Mouse (Mus musculus): ENCODE data around the gene Cisd1. TPM values are rescaled to one million over a fixed set of nuclear protein-coding genes. Genes with fewer than 3 reads are reported as not detected.
"Not testable (repeated sequence)": the region's sequence is repeated elsewhere in the genome, so short reads cannot be mapped to it uniquely, and the experiment has no call there.

The Cisd1 gene
- polyA plus RNA-seq (2014; fragmentation: Nextera tagmentation; extraction: Ambion mirVana), result 217 and 220 TPM in 2 replicates

DNA sequence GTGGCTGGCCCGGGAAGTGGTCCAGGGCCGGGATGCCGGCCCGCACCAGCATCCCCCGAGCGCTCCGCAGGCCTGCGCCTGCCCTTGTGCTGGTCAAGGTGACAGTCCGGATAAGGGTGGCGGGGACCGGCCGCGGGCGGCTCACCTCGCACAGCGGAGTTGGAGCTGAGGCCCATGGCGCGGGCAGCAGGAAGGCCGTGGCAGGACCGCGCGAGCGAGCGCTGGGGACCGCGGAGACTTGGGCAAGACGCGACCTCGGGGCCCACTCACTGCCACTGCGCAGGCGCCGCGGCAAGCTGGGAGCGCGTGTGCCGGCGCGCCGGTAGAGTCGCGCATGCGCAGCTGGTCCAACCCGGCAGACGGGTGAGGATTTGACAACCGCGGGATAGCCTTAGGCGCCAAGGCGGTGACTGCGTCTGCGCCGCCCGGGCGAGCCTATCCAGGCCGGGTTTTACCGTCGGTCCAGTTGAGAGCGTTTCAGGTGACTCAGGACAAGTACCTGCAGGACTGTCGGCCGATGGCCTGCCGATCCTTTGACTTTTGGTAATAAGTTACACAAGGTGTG is at the start of gene Cisd1:
Cisd1 (minus strand) TSS at position 376 of the 565 bp plus-strand sequence.
- Histone ChIP-seq H3K36me3 (ENCODE audit: control insufficient read depth, insufficient read depth, low read length) (no peaks in the 10 kb centered on the region), H3K27me3 (ENCODE audit: control insufficient read depth, insufficient read depth, low read length) (no peaks in the 10 kb centered on the region), H3K4me2 (ENCODE audit: low read length) (peak within 1 kb of the TSS; percentile 77), H3K9ac (ENCODE audit: low read length) (peak within 1 kb of the TSS; percentile 91), H3K27ac (replicated peaks in 1 of 2; ENCODE audit: control insufficient read depth in 1 of 2, insufficient read depth in 1 of 2, low read depth in 2 of 2, low read length in 2 of 2) (peak within 1 kb of the TSS; percentile 41 to 72; a peak in 3 of 4 replicates), H3K4me1 (ENCODE audit: control insufficient read depth in 2 of 2, insufficient read depth in 2 of 2, low read length in 2 of 2) (peaks cover 2 to 26% of the 10 kb centered on the region in 2 experiments; a peak in 3 of 4 replicates), H3K9me3 (ENCODE audit: control insufficient read depth, low read length) (no peaks in the 10 kb centered on the region), H3K4me3 (ENCODE audit: control insufficient read depth in 1 of 2, insufficient read depth in 1 of 2, low read depth in 1 of 2, low read length in 2 of 2) (peak within 1 kb of the TSS; percentile 59 to 87)
- WGBS, result under 1% methylated on average over 60 of the region's 60 CpGs
- peak; percentile 82 for ATAC-seq (ENCODE audit: insufficient number of reproducible peaks, insufficient read depth, low FRiP score, low read depth)

DNA sequence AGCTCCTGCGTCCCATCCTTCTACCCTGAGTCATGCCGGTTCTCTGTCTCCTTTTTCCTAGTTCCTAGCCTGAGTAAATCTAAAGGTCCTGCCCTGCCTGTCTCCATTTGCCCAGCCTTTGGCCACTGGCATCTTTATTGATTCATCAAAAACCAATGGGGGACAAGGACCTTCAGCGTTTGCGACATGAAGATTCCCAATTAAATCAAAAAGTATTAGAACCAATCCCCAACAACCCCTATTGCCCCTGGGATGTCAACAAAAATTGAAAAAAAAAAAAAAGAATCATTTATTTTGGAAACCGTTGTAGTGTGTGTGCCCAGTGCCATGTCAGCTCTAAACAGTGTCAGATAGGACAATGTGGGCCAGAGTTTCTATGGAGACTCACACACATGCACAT is 44.6 kb upstream of the Cisd1 start:
- Histone ChIP-seq H3K4me1 (ENCODE audit: control insufficient read depth in 2 of 2, insufficient read depth in 2 of 2, low read length in 2 of 2) (no peaks in the 10 kb centered on the region), H3K27ac (replicated peaks in 1 of 2; ENCODE audit: control insufficient read depth in 1 of 2, insufficient read depth in 1 of 2, low read depth in 2 of 2, low read length in 2 of 2) (no peak overlapping the region), H3K27me3 (ENCODE audit: control insufficient read depth, insufficient read depth, low read length) (no peaks in the 10 kb centered on the region), H3K4me3 (ENCODE audit: control insufficient read depth in 1 of 2, insufficient read depth in 1 of 2, low read depth in 1 of 2, low read length in 2 of 2) (no peak overlapping the region), H3K4me2 (ENCODE audit: low read length) (no peak overlapping the region), H3K9me3 (ENCODE audit: control insufficient read depth, low read length) (0 out of 2 replicates have a peak, but pooled peaks cover 9% of the 10 kb centered on the region), H3K9ac (ENCODE audit: low read length) (no peak overlapping the region), H3K36me3 (ENCODE audit: control insufficient read depth, insufficient read depth, low read length) (no peaks in the 10 kb centered on the region)
- no peak for ATAC-seq (ENCODE audit: insufficient number of reproducible peaks, insufficient read depth, low FRiP score, low read depth)
- WGBS, result 81% methylated on average over 5 of the region's 5 CpGs

DNA sequence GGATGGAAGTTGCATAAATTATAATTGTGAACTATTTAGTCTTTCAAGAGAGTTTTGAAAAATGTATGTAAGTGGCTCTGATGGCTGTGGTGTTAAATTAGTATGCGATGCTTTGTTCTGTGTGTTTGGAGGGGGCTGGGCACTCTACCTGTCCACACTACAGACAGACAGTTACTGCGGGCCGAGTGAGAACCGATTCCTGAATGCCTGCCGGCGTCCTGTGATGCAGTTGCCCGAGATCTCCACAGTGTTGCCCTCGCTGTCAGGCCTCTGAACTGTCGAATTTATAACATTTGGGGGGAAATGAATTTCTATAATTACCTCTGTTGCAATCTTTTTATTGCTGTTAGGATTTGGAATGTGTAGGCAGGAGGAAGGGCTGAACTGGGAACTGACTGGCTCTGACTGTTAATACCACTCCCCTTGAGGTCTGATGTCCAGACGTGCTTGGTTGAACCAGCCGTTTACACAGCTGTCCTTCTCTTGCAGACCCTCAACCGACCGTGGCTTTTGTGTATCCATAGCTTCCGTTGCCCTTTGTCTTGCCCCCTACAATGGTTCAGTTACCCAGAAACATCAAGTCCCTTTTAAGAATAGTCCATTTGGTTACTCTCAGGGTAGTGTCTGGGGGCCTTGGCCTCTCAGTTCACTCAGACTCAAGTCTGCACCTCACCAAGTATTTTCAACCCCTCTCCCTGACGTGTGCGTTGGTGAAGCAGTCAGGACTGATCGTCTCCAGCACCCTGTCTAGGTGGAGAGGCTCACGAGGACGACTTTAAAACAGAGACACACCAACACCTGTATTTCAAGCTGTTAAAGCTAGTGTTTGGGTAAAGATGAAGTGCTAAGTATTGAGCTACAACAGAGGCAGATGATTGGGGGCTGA is 39.6 kb upstream of the Cisd1 start:
- no peak for ATAC-seq (ENCODE audit: insufficient number of reproducible peaks, insufficient read depth, low FRiP score, low read depth)

DNA sequence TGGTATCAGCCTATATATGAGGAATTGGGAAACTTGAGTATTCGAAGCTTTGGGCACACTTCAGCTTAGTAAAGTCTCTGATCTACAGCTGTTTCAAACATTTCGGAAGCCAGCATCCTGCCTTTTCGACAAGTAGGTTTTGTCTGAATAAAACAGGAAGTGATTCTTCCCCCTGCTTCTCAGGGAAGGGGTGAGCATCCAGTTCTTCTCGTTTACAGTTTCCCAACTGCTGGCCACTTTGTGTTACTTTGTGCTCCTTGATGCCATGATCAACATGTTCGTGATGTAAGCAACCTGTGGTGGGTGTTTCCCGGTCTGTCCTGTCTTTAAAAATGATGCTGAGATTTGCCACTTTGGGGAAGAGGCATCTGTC is 38.8 kb upstream of the Cisd1 start:
- H3K36me3 ChIP-seq (ENCODE audit: control insufficient read depth, insufficient read depth, low read length), result peaks cover 22% of the 10 kb centered on the region
- H3K9me3 ChIP-seq (ENCODE audit: control insufficient read depth, low read length); H3K4me1 ChIP-seq (ENCODE audit: control insufficient read depth in 2 of 2, insufficient read depth in 2 of 2, low read length in 2 of 2); H3K4me3 ChIP-seq (ENCODE audit: control insufficient read depth in 1 of 2, insufficient read depth in 1 of 2, low read depth in 1 of 2, low read length in 2 of 2); H3K4me2 ChIP-seq (ENCODE audit: low read length); H3K27me3 ChIP-seq (ENCODE audit: control insufficient read depth, insufficient read depth, low read length); H3K27ac ChIP-seq (replicated peaks in 1 of 2; ENCODE audit: control insufficient read depth in 1 of 2, insufficient read depth in 1 of 2, low read depth in 2 of 2, low read length in 2 of 2); ATAC-seq (ENCODE audit: insufficient number of reproducible peaks, insufficient read depth, low FRiP score, low read depth); H3K9ac ChIP-seq (ENCODE audit: low read length): not testable (repeated sequence)
- WGBS, result 74% methylated on average over 6 of the region's 6 CpGs

More for the DNA sequence above, 39.6 kb upstream of the Cisd1 start:
- no peak overlapping the region for H3K4me2 ChIP-seq (ENCODE audit: low read length)
- no peaks in the 10 kb centered on the region for H3K4me1 ChIP-seq (ENCODE audit: control insufficient read depth in 2 of 2, insufficient read depth in 2 of 2, low read length in 2 of 2)
- no peak overlapping the region for H3K9ac ChIP-seq (ENCODE audit: low read length)
- peaks cover 17% of the 10 kb centered on the region for H3K36me3 ChIP-seq (ENCODE audit: control insufficient read depth, insufficient read depth, low read length)
- no peaks in the 10 kb centered on the region for H3K9me3 ChIP-seq (ENCODE audit: control insufficient read depth, low read length)
- H3K4me3 ChIP-seq (ENCODE audit: control insufficient read depth in 1 of 2, insufficient read depth in 1 of 2, low read depth in 1 of 2, low read length in 2 of 2), result no peak overlapping the region
- no peak overlapping the region for H3K27ac ChIP-seq (replicated peaks in 1 of 2; ENCODE audit: control insufficient read depth in 1 of 2, insufficient read depth in 1 of 2, low read depth in 2 of 2, low read length in 2 of 2)
- no peaks in the 10 kb centered on the region for H3K27me3 ChIP-seq (ENCODE audit: control insufficient read depth, insufficient read depth, low read length)
- WGBS, result 84% methylated on average over 19 of the region's 19 CpGs

DNA sequence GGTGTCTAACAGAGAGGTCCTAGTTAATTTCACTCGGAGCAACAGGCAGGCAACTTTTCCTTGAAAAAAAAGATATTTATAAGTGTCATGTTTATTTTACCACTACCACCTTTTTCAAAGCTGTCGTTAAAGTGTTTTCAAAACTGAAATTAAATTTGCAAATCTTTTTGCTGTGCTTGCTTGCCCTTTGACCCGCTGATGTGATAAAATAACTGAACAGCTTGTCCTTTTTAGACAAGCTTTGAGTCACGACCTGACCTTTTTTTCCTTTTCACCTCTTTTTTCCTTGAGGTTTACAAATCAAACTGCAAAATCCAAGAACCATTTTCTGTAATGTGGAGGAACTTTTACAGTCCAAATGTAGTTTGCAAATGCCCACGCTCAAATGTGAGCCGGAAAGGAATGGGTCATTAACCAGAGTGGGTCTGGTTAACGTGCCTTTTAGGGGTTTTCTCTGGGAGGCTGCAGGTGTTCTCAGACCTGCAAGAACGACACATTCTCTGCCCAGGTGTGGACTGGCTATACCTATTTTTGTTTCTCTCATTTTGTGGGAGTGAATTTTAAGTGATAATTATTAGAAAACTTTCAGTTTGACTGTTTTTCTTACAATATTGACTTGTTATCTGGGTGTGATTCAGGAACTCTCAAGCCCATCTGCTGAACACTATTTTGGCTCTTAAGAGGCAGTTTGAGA is 38.3 kb upstream of the Cisd1 start:
- WGBS, result 86% methylated on average over 8 of the region's 8 CpGs
- Histone ChIP-seq H3K36me3 (ENCODE audit: control insufficient read depth, insufficient read depth, low read length) (peaks cover 27% of the 10 kb centered on the region), H3K4me1 (ENCODE audit: control insufficient read depth in 2 of 2, insufficient read depth in 2 of 2, low read length in 2 of 2) (no peaks in the 10 kb centered on the region), H3K9ac (ENCODE audit: low read length) (no peak overlapping the region), H3K27ac (replicated peaks in 1 of 2; ENCODE audit: control insufficient read depth in 1 of 2, insufficient read depth in 1 of 2, low read depth in 2 of 2, low read length in 2 of 2) (no peak overlapping the region), H3K27me3 (ENCODE audit: control insufficient read depth, insufficient read depth, low read length) (no peaks in the 10 kb centered on the region), H3K4me2 (ENCODE audit: low read length) (no peak overlapping the region), H3K9me3 (ENCODE audit: control insufficient read depth, low read length) (no peaks in the 10 kb centered on the region), H3K4me3 (ENCODE audit: control insufficient read depth in 1 of 2, insufficient read depth in 1 of 2, low read depth in 1 of 2, low read length in 2 of 2) (no peak overlapping the region)
- ATAC-seq (ENCODE audit: insufficient number of reproducible peaks, insufficient read depth, low FRiP score, low read depth), result no peak

DNA sequence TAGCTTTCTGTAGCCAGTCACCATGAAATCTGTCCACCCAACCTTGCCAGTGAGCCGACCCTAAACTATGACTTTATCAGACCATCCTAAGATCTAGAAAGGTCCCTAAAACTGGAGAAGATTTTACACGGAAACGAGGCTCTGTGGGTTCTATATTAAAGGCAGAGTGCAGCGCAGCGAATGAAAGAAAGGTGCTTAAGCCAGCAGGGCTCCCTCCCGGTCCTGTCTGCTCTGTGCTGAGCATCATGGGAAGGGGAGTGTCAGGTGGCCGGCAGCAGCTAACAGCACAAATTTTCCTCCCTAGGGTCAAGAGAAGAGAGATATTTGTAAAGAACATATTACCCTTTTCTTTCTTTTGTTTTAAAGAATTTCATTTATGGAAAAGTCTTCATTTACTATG is 37.4 kb upstream of the Cisd1 start:
- Histone ChIP-seq H3K4me3 (ENCODE audit: control insufficient read depth in 1 of 2, insufficient read depth in 1 of 2, low read depth in 1 of 2, low read length in 2 of 2) (no peak overlapping the region), H3K9me3 (ENCODE audit: control insufficient read depth, low read length) (no peaks in the 10 kb centered on the region), H3K36me3 (ENCODE audit: control insufficient read depth, insufficient read depth, low read length) (peaks cover 33% of the 10 kb centered on the region), H3K27ac (replicated peaks in 1 of 2; ENCODE audit: control insufficient read depth in 1 of 2, insufficient read depth in 1 of 2, low read depth in 2 of 2, low read length in 2 of 2) (no peak overlapping the region), H3K4me2 (ENCODE audit: low read length) (no peak overlapping the region), H3K4me1 (ENCODE audit: control insufficient read depth in 2 of 2, insufficient read depth in 2 of 2, low read length in 2 of 2) (no peaks in the 10 kb centered on the region), H3K9ac (ENCODE audit: low read length) (no peak overlapping the region), H3K27me3 (ENCODE audit: control insufficient read depth, insufficient read depth, low read length) (no peaks in the 10 kb centered on the region)
- no peak for ATAC-seq (ENCODE audit: insufficient number of reproducible peaks, insufficient read depth, low FRiP score, low read depth)
- WGBS, result 77% methylated on average over 7 of the region's 7 CpGs

DNA sequence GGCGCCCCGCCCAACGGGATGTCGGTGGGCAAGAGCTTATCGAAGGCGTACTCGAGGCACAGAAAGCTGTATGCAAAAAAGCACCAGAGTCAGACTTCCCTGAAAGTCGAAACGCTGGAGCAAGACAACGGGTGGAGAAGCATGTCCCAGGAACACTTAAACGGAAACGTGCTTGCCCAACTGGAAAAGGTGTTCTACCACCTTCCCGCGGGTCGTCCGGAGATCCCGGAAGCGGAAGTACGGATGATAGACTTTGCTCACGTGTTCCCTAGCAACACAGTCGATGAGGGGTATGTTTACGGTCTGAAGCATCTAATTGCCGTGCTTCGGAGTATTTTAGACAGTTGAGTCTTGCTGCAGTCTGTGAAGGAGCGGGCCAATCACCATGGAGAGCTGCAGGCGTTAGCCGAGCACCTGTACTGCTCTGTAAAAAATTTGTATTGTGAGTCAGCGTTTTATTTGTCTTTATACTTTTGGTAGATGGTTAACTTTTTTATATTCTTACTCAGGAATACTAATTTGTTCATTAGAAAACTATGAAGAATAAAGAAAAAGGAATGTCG is 36.8 kb upstream of the Cisd1 start:
- Histone ChIP-seq H3K9me3 (ENCODE audit: control insufficient read depth, low read length) (no peaks in the 10 kb centered on the region), H3K4me1 (ENCODE audit: control insufficient read depth in 2 of 2, insufficient read depth in 2 of 2, low read length in 2 of 2) (no peaks in the 10 kb centered on the region), H3K4me3 (ENCODE audit: control insufficient read depth in 1 of 2, insufficient read depth in 1 of 2, low read depth in 1 of 2, low read length in 2 of 2) (no peak overlapping the region), H3K4me2 (ENCODE audit: low read length) (no peak overlapping the region), H3K27ac (replicated peaks in 1 of 2; ENCODE audit: control insufficient read depth in 1 of 2, insufficient read depth in 1 of 2, low read depth in 2 of 2, low read length in 2 of 2) (no peak overlapping the region), H3K27me3 (ENCODE audit: control insufficient read depth, insufficient read depth, low read length) (no peaks in the 10 kb centered on the region), H3K9ac (ENCODE audit: low read length) (no peak overlapping the region), H3K36me3 (ENCODE audit: control insufficient read depth, insufficient read depth, low read length) (peaks cover 38% of the 10 kb centered on the region)
- ATAC-seq (ENCODE audit: insufficient number of reproducible peaks, insufficient read depth, low FRiP score, low read depth), result no peak
- 91% methylated on average over 29 of the region's 29 CpGs for WGBS

Data from heart, embryonic 14.5 days (tissue).